Mouse (Mus musculus) testis, adult 10 weeks (tissue): ENCODE measurements around the gene Rpl28. TPM values are rescaled to one million over a fixed set of nuclear protein-coding genes. Genes with fewer than 3 reads are reported as not detected.

Experiments used
- polyA plus RNA-seq: library from polyadenylated mRNA; stranded (reverse); fragments of 350-450 nt; fragmentation: Illumina TruSeq; extraction: RNeasy Lipid Tissue Mini Kit (QIAGEN cat#74804); gene quantifications from one replicate; pipeline ENCODE4 v1.2.3, GENCODE M21; 2014; ENCODE audit warnings: low read depth, low replicate concordance

Gene Rpl28
- polyA plus RNA-seq = 9.0 TPM

GRCm38 (mm10) chr7:4792278-4793212 is at the start of gene Rpl28:
Rpl28 (plus strand) TSS chr7:4792874.

GRCm38 (mm10) chr7:4752821-4753570 is 39.7 kb upstream of the Rpl28 start, which contains the start of gene Cox6b2:
Cox6b2 (minus strand) TSS chr7:4753094.

GRCm38 (mm10) chr7:4771202-4771601 is 21.5 kb upstream of the Rpl28 start, which contains the start of gene Fam71e2:
Fam71e2 (minus strand) TSS chr7:4771302.

GRCm38 (mm10) chr7:4782759-4783158 is 9.9 kb upstream of the Rpl28 start, which contains the start of the genes Il11 and Tmem190:
Il11 (minus strand) TSS chr7:4782859.
Tmem190 (plus strand) TSS chr7:4782937.

GRCm38 (mm10) chr7:4789436-4789935 is 3.2 kb upstream of the Rpl28 start, which contains the start of gene Tmem238:
Tmem238 (minus strand) TSS chr7:4789656.

GRCm38 (mm10) chr7:4812303-4813104 is 19.8 kb downstream of the Rpl28 start, which contains the start of gene Ube2s:
Ube2s (minus strand) TSS chr7:4812590.

GRCm38 (mm10) chr7:4844245-4844916 is 51.7 kb downstream of the Rpl28 start, which contains the start of gene Shisa7:
Shisa7 (minus strand) TSS chr7:4844696.

Other genes with a start within 250 kb of the Rpl28 start
- gene Syt5, start 245.3 kb upstream of the Rpl28 start, polyA plus RNA-seq = 2.7 TPM
- gene Ptprh, start 188.8 kb upstream of the Rpl28 start, polyA plus RNA-seq = 0.13 TPM
- 4.2 TPM for gene Tmem86b, start 161.5 kb upstream of the Rpl28 start, polyA plus RNA-seq
- 17.9 TPM for gene Ppp6r1, start 133.9 kb upstream of the Rpl28 start, polyA plus RNA-seq
- 1.2 TPM for gene Hspbp1, start 107.8 kb upstream of the Rpl28 start, polyA plus RNA-seq
- 3.7 TPM for gene Brsk1, start 102.3 kb upstream of the Rpl28 start, polyA plus RNA-seq
- not detected for gene Tmem150b, start 67.6 kb upstream of the Rpl28 start, polyA plus RNA-seq
- 0.18 TPM for gene Kmt5c, start 52.8 kb upstream of the Rpl28 start, polyA plus RNA-seq
- 13.6 TPM for gene Cox6b2, start 39.8 kb upstream of the Rpl28 start, polyA plus RNA-seq
- gene Fam71e2, start 21.6 kb upstream of the Rpl28 start, polyA plus RNA-seq = 175 TPM
- gene Il11, start 10.0 kb upstream of the Rpl28 start, polyA plus RNA-seq = 1.5 TPM
- 21.8 TPM for gene Tmem190, start 9.9 kb upstream of the Rpl28 start, polyA plus RNA-seq
- not detected for gene Tmem238, start 3.2 kb upstream of the Rpl28 start, polyA plus RNA-seq
- gene Ube2s, start 19.7 kb downstream of the Rpl28 start, polyA plus RNA-seq = 58.0 TPM
- 3.5 TPM for gene Shisa7, start 51.8 kb downstream of the Rpl28 start, polyA plus RNA-seq
- gene Isoc2b, start 77.4 kb downstream of the Rpl28 start, polyA plus RNA-seq = 1.2 TPM
- gene Isoc2a, start 84.3 kb downstream of the Rpl28 start, polyA plus RNA-seq = 1.8 TPM
- gene Gm36210, start 113.6 kb downstream of the Rpl28 start, polyA plus RNA-seq = not detected
- gene Zfp628, start 122.3 kb downstream of the Rpl28 start, polyA plus RNA-seq = not detected
- 0.67 TPM for gene Nat14, start 129.2 kb downstream of the Rpl28 start, polyA plus RNA-seq
- not detected for gene Ssc5d, start 132.9 kb downstream of the Rpl28 start, polyA plus RNA-seq
- gene Sbk2, start 171.5 kb downstream of the Rpl28 start, polyA plus RNA-seq = not detected
- 0.20 TPM for gene Sbk3, start 178.3 kb downstream of the Rpl28 start, polyA plus RNA-seq
- 3.8 TPM for gene Zfp579, start 203.3 kb downstream of the Rpl28 start, polyA plus RNA-seq
- not detected for gene Zfp524, start 221.5 kb downstream of the Rpl28 start, polyA plus RNA-seq
- gene Fiz1, start 221.8 kb downstream of the Rpl28 start, polyA plus RNA-seq = 21.5 TPM
- not detected for gene Gm44973, start 222.6 kb downstream of the Rpl28 start, polyA plus RNA-seq
- gene Zfp865, start 227.5 kb downstream of the Rpl28 start, polyA plus RNA-seq = 4.3 TPM
- 1.6 TPM for gene Ccdc106, start 227.7 kb downstream of the Rpl28 start, polyA plus RNA-seq
- 0.83 TPM for gene 4632433K11Rik, start 241.2 kb downstream of the Rpl28 start, polyA plus RNA-seq
- 3.4 TPM for gene Zfp784, start 245.6 kb downstream of the Rpl28 start, polyA plus RNA-seq